Mouse (Mus musculus) olfactory bulb, adult 2 months (tissue): ENCODE results near the gene Rfk. TPM values are rescaled to one million over a fixed set of nuclear protein-coding genes. Genes with fewer than 3 reads are reported as not detected.

Experiments used
- H3K27ac ChIP-seq: fragments of 200-500 bp; 2 replicates; pipeline ENCODE4 v1.5.1; 2012; ENCODE audit warnings: low read depth, low read length; ENCODE audit not compliant: insufficient read depth
- H3K4me1 ChIP-seq: fragments of 200-500 bp; 2 replicates; pipeline ENCODE4 v1.6.1; 2012; ENCODE audit warnings: low read length; ENCODE audit not compliant: control insufficient read depth, insufficient read depth
- H3K4me3 ChIP-seq: fragments of 200-500 bp; 2 replicates; pipeline ENCODE4 v1.5.1; 2012; ENCODE audit warnings: mild to moderate bottlenecking, low read depth, low read length, moderate library complexity; ENCODE audit not compliant: insufficient read depth
- CTCF ChIP-seq: fragments of 200-500 bp; IDR thresholded peaks from 2 replicates; pipeline ENCODE4 v1.5.1; 2012; ENCODE audit warnings: low read depth, mild to moderate bottlenecking, low read length, moderate library complexity; ENCODE audit not compliant: insufficient read depth
- POLR2A ChIP-seq: fragments of 200-500 bp; IDR thresholded peaks from 2 replicates; pipeline ENCODE4 v1.6.1; 2012; ENCODE audit warnings: mild to moderate bottlenecking, low read depth, low read length, moderate library complexity; ENCODE audit not compliant: insufficient read depth
- WGBS: fragments of 180-500 bp; shearing (Covaris S2); methylation state at CpG from one replicate; pipeline ENCODE4 v1.1.7; 2018; 5-methylcytosine and 5-hydroxymethylcytosine counted together
- polyA plus RNA-seq: library from polyadenylated mRNA; stranded (reverse); fragments of >200 nt; gene quantifications from 2 replicates; pipeline ENCODE4 v1.2.4, GENCODE M21; 2012; ENCODE audit warnings: low replicate concordance; ENCODE audit not compliant: missing spikeins, insufficient read depth, insufficient read length

Rfk gene
- polyA plus RNA-seq, 1 experiment, result not detected

DNA sequence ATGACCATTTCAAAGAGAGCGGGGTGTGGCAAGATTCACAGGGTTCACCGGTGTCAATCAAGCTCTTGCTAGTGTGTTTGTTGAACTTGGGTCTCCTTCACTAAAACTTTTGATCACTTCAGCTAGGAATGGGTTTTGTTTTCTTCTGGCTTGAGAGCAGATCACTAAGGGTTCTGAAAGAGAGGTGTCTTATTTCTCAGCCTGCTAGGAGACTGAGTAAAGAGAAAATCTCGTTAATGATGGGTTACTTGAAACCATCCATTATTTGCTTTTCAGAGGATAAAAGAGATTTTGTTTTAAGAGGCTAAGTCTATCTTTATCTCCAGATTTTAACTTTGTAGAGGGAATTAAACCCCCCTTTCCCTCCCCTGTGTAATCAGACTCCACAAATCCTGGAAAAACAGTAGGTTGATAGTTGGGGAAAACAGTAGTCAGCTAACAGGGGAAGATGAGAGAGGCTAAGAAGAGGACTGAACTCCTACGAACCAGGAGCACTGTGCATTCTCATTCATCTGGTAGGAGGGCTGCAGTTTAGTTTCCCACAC is 19.1 kb downstream of the Rfk start:
- WGBS, result 39% methylated on average over 4 of the region's 4 CpGs
- Histone ChIP-seq H3K4me1 (no peaks in the 10 kb centered on the region), H3K27ac (no peak overlapping the region), H3K4me3 (no peak overlapping the region)
- no peak for TF ChIP-seq POLR2A
- TF ChIP-seq CTCF, result no peak

- TF ChIP-seq CTCF, result no peak
- TF ChIP-seq POLR2A, result no peak
- 65% methylated on average over 1 of the region's 1 CpGs for WGBS
Observed at GRCm38 (mm10) chr19:17417855-17418254, 24.0 kb downstream of the Rfk start.

GRCm38 (mm10) chr19:17423306-17423705 is 29.5 kb downstream of the Rfk start:
- no peaks in the 10 kb centered on the region for H3K4me1 ChIP-seq
- TF ChIP-seq CTCF, result no peak
- no peak for TF ChIP-seq POLR2A
- WGBS, result 81% methylated on average over 3 of the region's 3 CpGs
- H3K27ac ChIP-seq, result no peak overlapping the region
- H3K4me3 ChIP-seq, result no peak overlapping the region

More at GRCm38 (mm10) chr19:17417855-17418254, 24.0 kb downstream of the Rfk start:
- Histone ChIP-seq H3K4me3 (no peak overlapping the region), H3K27ac (no peak overlapping the region), H3K4me1 (no peaks in the 10 kb centered on the region)

DNA sequence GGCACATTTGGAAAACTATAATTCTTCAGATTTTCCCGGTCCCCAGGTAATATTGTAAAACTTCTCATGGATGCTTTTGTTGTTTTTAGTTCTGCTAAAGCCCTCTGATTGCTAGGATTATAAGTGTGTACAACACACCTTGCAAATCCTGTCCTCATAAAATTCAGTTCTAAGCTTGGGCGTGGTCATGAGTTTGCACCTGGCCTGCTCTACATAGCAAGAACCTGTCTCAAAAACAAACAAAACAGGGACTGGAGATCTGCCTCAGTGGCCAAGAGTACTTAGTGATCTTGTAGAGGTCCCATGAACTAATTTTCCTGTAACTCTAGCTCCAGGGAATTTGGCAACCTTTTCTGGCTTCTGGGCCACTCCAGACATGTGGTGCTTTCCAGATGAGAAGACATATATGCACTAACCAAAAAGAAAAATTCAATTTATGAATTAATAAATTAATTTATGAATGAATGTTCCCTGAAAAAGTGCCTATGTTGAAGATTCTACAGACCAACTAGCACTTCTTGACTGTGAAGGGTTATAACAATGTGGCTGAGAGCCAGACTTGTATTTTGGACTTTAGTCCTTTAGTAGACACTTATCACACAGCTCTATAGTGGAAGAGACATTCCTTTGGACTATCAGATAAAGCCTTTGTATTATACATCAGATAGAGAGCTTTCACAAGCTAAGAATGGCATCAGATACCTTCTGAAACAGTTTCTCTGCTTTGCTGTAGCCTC is 34.1 kb downstream of the Rfk start:
- 96% methylated on average over 2 of the region's 2 CpGs for WGBS
- no peak overlapping the region for H3K4me3 ChIP-seq
- TF ChIP-seq POLR2A (no peak), CTCF (no peak)

DNA sequence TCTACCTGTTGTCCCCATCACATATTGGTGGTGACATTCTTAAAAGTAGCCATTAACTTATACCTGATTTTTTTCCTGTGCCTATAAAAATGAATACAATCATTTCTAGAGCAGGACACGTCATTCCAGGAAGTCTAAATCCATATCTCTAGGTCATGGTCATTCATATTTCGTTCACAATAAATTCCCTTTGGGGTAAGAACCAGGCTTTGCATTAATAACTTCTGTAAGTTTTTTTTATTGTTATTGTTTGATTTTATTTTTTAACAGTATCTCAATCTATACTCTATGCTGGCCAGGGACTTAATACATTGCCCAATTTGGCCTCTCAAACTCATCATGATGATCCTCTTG is 34.7 kb downstream of the Rfk start:
- 87% methylated on average over 2 of the region's 2 CpGs for WGBS
- no peak overlapping the region for H3K27ac ChIP-seq
- no peak overlapping the region for H3K4me3 ChIP-seq
- no peaks in the 10 kb centered on the region for H3K4me1 ChIP-seq
- TF ChIP-seq POLR2A, result no peak
- no peak for TF ChIP-seq CTCF

More for the DNA sequence above, 34.1 kb downstream of the Rfk start:
- Histone ChIP-seq H3K27ac (no peak overlapping the region), H3K4me1 (no peaks in the 10 kb centered on the region)

DNA sequence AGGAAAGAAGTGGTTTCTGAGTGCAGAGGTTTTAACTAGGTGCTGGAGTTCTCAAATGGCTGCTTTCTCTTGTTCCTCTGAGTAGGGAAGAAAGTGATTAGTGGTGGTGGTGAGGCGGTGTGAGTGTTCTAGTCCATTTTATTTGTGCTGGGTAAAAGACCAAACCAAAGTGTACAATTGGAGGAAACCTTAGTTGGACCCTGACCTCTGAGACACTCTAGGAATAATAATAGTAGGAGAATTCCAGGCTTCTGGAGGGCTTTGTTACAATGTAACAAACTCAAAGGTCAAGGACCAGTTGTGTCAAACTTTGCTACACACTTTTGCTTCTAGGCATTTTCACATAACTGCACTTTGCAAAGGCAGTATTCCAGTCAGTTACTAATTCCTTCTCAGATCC is 42.8 kb downstream of the Rfk start:
- H3K4me3 ChIP-seq, result no peak overlapping the region
- WGBS, result 88% methylated on average over 1 of the region's 1 CpGs
- TF ChIP-seq CTCF, result no peak
- no peak for TF ChIP-seq POLR2A
- H3K27ac ChIP-seq, result no peak overlapping the region
- no peaks in the 10 kb centered on the region for H3K4me1 ChIP-seq

DNA sequence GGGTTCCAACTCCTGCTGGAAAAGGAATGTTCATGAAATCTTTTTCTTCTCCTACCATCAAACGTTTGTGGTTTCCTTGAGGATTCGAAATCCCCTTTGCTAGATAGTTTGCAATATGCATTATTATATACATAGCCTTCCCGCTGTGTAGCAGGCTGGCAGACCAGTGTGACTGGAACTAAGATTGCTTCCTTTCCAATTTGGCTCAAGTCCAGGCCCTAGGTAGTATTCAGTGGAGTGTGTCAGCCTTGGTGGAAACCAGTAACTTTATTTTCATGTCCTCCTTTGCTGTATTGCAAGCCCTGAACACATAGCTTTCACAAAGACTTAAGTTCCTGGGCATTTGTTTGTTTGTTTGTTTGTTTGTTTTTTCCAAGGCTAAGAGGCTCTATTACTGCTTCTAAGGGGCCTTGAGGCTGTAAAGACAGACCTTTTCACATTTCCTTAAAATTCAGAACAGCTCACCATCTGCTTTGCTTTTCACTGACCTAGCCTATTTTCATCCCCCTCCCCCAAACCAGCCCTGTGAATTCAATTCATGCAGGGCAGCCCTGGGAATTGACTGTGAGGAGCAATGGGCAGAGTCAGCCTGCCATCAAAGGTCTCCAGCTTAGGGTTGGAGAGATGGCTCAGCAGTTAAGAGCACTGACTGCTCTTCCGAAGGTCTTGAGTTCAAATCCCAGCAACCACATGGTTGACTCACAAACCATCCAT is 45.8 kb downstream of the Rfk start:
- TF ChIP-seq POLR2A, result no peak
- WGBS, result 67% methylated on average over 4 of the region's 4 CpGs
- Histone ChIP-seq H3K4me3 (no peak overlapping the region), H3K4me1 (no peaks in the 10 kb centered on the region), H3K27ac (no peak overlapping the region)

- TF ChIP-seq CTCF, result no peak
- no peak for TF ChIP-seq POLR2A
- no peaks in the 10 kb centered on the region for H3K4me1 ChIP-seq
- H3K27ac ChIP-seq, result no peak overlapping the region
- 95% methylated on average over 7 of the region's 7 CpGs for WGBS
- H3K4me3 ChIP-seq, result no peak overlapping the region
Observed at GRCm38 (mm10) chr19:17443581-17443980, 49.7 kb downstream of the Rfk start.

Other genes with a start within 250 kb of the Rfk start
- gene Gcnt1, start 21.2 kb upstream of the Rfk start, polyA plus RNA-seq, result not detected in 2 replicates